Mouse (Mus musculus) layer of hippocampus, adult 9-11 months (tissue): ENCODE results near the gene Aff3.

Experiments
- DNase-seq: peaks from one replicate; pipeline ENCODE4 v3.0.0; 2022

The Aff3 gene

GRCm38 (mm10) chr1:38259541-38260338, 405.0 kb downstream of the Aff3 start:
- DNase-seq: no peak

- no peak for DNase-seq
Measured at GRCm38 (mm10) chr1:38254426-38254825, 410.3 kb downstream of the Aff3 start.

- no peak for DNase-seq
Measured at GRCm38 (mm10) chr1:38252766-38253079, 412.0 kb downstream of the Aff3 start.

- DNase-seq: no peak
Measured at GRCm38 (mm10) chr1:38252031-38252765, 412.6 kb downstream of the Aff3 start.

- DNase-seq: no peak
Measured at GRCm38 (mm10) chr1:38251448-38251847, 413.3 kb downstream of the Aff3 start.

- DNase-seq: no peak
Measured at GRCm38 (mm10) chr1:38250246-38250645, 414.5 kb downstream of the Aff3 start.

- DNase-seq: no peak
Measured at GRCm38 (mm10) chr1:38249561-38249960, 415.2 kb downstream of the Aff3 start.

- no peak for DNase-seq
Measured at GRCm38 (mm10) chr1:38248027-38248426, 416.7 kb downstream of the Aff3 start.

GRCm38 (mm10) chr1:38242559-38242958, 422.2 kb downstream of the Aff3 start:
- no peak for DNase-seq

- no peak for DNase-seq
Measured at GRCm38 (mm10) chr1:38241801-38242200, 423.0 kb downstream of the Aff3 start.

GRCm38 (mm10) chr1:38241221-38241666, 423.5 kb downstream of the Aff3 start:
- no peak for DNase-seq

GRCm38 (mm10) chr1:38240438-38241220, 424.1 kb downstream of the Aff3 start:
- peak; percentile 21 for DNase-seq

GRCm38 (mm10) chr1:38239516-38239915, 425.2 kb downstream of the Aff3 start:
- no peak for DNase-seq

- DNase-seq: no peak
Measured at GRCm38 (mm10) chr1:38237831-38238230, 426.9 kb downstream of the Aff3 start.

GRCm38 (mm10) chr1:38237027-38237787, 427.5 kb downstream of the Aff3 start:
- no peak for DNase-seq

GRCm38 (mm10) chr1:38233121-38233520, 431.6 kb downstream of the Aff3 start:
- no peak for DNase-seq

- DNase-seq: no peak
Measured at GRCm38 (mm10) chr1:38230041-38230440, 434.7 kb downstream of the Aff3 start.

- DNase-seq: no peak
Measured at GRCm38 (mm10) chr1:38228806-38229205, 435.9 kb downstream of the Aff3 start.

- DNase-seq: no peak
Measured at GRCm38 (mm10) chr1:38225166-38225565, 439.6 kb downstream of the Aff3 start.

- DNase-seq: no peak
Measured at GRCm38 (mm10) chr1:38222160-38222559, 442.6 kb downstream of the Aff3 start.

GRCm38 (mm10) chr1:38221431-38221830, 443.3 kb downstream of the Aff3 start:
- DNase-seq: no peak

GRCm38 (mm10) chr1:38217912-38218795, 446.6 kb downstream of the Aff3 start:
- no peak for DNase-seq
